Mouse (Mus musculus) forebrain, embryonic 13.5 days (tissue): Measurements from ENCODE around the gene Dkkl1. TPM values are rescaled to one million over a fixed set of nuclear protein-coding genes. Genes with fewer than 3 reads are reported as not detected.
"Not testable (repeated sequence)": the region's sequence is repeated elsewhere in the genome, so short reads cannot be mapped to it uniquely, and the experiment has no call there.

ENCODE experiments used
- ATAC-seq: fragments of 200-750 bp; cut with Nextera tagmentation; 2 replicates; pipeline ENCODE4 v1.8.0; 2017
- H3K27ac ChIP-seq: fragments of 300-500 bp; sonication (generic); 2 replicates; pipeline ENCODE4 v1.5.1; 2015; ENCODE audit warnings: inconsistent platforms, mild to moderate bottlenecking, moderate library complexity
- H3K27me3 ChIP-seq: fragments of 300-500 bp; sonication (generic); 2 replicates; pipeline ENCODE4 v1.6.1; 2015; ENCODE audit warnings: mild to moderate bottlenecking, inconsistent platforms
- H3K36me3 ChIP-seq: fragments of 300-500 bp; sonication (generic); 2 replicates; pipeline ENCODE4 v1.6.1; 2015; ENCODE audit warnings: mild to moderate bottlenecking, inconsistent platforms; ENCODE audit not compliant: poor library complexity, severe bottlenecking
- H3K4me1 ChIP-seq: fragments of 300-500 bp; sonication (generic); 2 replicates; pipeline ENCODE4 v1.6.1; 2015; ENCODE audit warnings: inconsistent platforms
- H3K4me2 ChIP-seq: fragments of 300-500 bp; sonication (generic); 2 replicates; pipeline ENCODE4 v1.6.1; 2015; ENCODE audit warnings: inconsistent platforms, mild to moderate bottlenecking, moderate library complexity
- H3K4me3 ChIP-seq: fragments of 300-500 bp; sonication (generic); 2 replicates; pipeline ENCODE4 v1.5.1; 2015; ENCODE audit warnings: mild to moderate bottlenecking, inconsistent platforms
- H3K9ac ChIP-seq: fragments of 300-500 bp; sonication (generic); 2 replicates; pipeline ENCODE4 v1.6.1; 2015; ENCODE audit warnings: mild to moderate bottlenecking, inconsistent platforms
- H3K9me3 ChIP-seq: fragments of 300-500 bp; sonication (generic); replicated peaks from 2 replicates; pipeline ENCODE4 v1.6.1; 2016; ENCODE audit warnings: inconsistent platforms
- WGBS: fragments of 180-500 bp; shearing (Covaris S2); methylation state at CpG from one replicate; pipeline ENCODE4 v1.1.7; 2015; 5-methylcytosine and 5-hydroxymethylcytosine counted together
- polyA plus RNA-seq: library from polyadenylated mRNA; unstranded; fragments of >200 nt; fragmentation: Nextera tagmentation; extraction: Ambion mirVana; gene quantifications from 2 replicates; pipeline ENCODE4 v1.2.1, GENCODE M21; 2015

The Dkkl1 gene
- polyA plus RNA-seq, 1 experiment from 2014 or later = 0.59 TPM

DNA sequence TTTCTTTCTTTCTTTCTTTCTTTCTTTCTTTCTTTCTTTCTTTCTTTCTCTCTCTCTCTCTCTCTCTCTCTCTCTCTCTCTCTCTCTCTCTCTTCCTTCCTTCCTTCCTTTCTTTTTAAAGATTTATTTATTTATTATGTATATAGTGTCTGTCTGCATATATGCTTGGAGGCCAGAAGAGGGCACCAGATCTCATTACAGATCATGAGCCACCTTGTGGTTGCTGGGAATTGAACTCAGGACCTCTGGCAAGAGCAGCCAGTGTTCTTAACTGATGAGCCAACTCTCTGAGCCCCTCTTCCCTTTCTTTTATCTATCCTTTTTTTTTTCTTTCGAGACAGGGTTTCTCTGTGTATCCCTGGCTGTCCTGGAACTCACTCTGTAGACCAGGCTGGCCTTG is 38.2 kb downstream of the Dkkl1 start:
- WGBS = 69% methylated on average over 1 of the region's 1 CpGs
- Histone ChIP-seq H3K27me3 (peaks cover 92% of the 10 kb centered on the region), H3K4me1 (peaks cover 15% of the 10 kb centered on the region)
- not testable (repeated sequence) for H3K27ac ChIP-seq, ATAC-seq, H3K4me3 ChIP-seq, H3K9ac ChIP-seq, H3K4me2 ChIP-seq, H3K9me3 ChIP-seq, H3K36me3 ChIP-seq

DNA sequence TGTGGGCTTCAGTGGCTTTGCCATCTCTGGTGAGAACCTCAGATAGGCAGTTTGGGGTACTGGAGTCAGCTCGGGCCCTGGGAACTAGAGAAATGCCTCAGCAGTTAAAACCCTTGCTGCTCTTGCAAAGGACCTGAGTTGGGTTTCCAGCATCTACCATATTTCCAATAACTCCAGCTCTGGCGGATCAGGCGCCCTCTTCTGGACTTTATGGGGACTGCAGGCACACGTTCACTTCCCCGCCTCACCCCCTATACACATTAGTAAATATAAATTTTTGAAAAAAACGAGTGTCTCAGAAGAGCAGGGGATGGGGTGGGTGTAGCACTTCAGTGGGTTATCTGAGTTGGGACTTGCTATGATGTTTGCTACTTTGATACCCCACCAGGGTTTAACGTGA is 39.0 kb downstream of the Dkkl1 start:
- no peak overlapping the region for H3K4me3 ChIP-seq
- no peak overlapping the region for H3K9ac ChIP-seq
- peaks cover 92% of the 10 kb centered on the region for H3K27me3 ChIP-seq
- H3K4me2 ChIP-seq = no peak overlapping the region
- no peaks in the 10 kb centered on the region; the same call in 1 of the 2 replicates for H3K9me3 ChIP-seq
- no peak overlapping the region for H3K27ac ChIP-seq
- peaks cover 23% of the 10 kb centered on the region for H3K4me1 ChIP-seq
- 55% methylated on average over 7 of the region's 7 CpGs for WGBS
- no peaks in the 10 kb centered on the region for H3K36me3 ChIP-seq
- ATAC-seq = no peak

DNA sequence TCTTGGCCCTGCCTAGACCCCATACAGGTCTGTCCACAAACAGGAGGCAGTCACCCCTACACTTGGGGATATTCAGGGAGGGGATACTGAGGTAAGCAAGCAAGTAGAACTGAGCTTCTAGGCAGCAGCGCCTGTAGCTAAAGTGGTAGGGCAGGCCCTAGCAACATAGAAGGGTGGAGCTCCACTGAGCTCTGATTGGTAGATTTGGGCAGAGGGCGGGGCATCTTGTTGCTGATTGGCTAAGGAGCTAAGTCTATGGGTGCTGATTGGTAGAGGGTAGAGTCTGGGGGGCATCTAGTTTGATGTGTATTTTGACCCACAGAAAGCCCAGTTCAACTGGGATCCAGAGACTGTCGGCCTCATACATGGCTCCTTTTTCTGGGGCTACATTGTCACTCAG is 42.5 kb downstream of the Dkkl1 start:
- no peak overlapping the region for H3K4me2 ChIP-seq
- no peak overlapping the region for H3K9ac ChIP-seq
- no peaks in the 10 kb centered on the region for H3K36me3 ChIP-seq
- no peaks in the 10 kb centered on the region; the same call in 1 of the 2 replicates for H3K9me3 ChIP-seq
- no peak for ATAC-seq
- H3K4me3 ChIP-seq = no peak overlapping the region
- peaks cover 92% of the 10 kb centered on the region for H3K27me3 ChIP-seq
- H3K4me1 ChIP-seq = peaks cover 22% of the 10 kb centered on the region
- no peak overlapping the region for H3K27ac ChIP-seq
- 95% methylated on average over 3 of the region's 3 CpGs for WGBS

DNA sequence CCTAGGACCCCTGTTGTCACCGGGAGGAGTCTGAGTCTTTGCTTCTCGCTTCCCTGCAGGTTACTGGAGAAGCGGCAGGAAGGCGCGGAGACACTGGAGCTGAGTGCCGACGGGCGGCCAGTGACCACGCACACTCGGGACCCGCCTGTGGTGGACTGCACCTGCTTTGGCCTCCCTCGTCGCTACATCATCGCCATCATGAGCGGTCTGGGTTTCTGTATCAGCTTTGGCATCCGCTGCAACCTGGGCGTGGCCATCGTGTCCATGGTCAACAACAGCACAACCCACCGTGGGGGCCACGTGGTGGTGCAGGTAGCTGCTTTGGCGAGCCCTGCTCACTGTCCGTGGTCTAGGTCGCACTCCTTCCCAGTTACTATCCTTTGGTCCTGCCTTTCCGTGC is 43.3 kb downstream of the Dkkl1 start:
- Histone ChIP-seq H3K27ac (no peak overlapping the region), H3K36me3 (no peaks in the 10 kb centered on the region), H3K9me3 (no peaks in the 10 kb centered on the region; the same call in 1 of the 2 replicates), H3K27me3 (peaks cover 93% of the 10 kb centered on the region), H3K9ac (peak overlapping the region; percentile 26; the same call in 1 of the 2 replicates), H3K4me2 (peak overlapping the region; percentile 38), H3K4me1 (peaks cover 26% of the 10 kb centered on the region), H3K4me3 (peak overlapping the region; percentile 16; the same call in 1 of the 2 replicates)
- ATAC-seq = no peak
- 3% methylated on average over 23 of the region's 24 CpGs for WGBS

DNA sequence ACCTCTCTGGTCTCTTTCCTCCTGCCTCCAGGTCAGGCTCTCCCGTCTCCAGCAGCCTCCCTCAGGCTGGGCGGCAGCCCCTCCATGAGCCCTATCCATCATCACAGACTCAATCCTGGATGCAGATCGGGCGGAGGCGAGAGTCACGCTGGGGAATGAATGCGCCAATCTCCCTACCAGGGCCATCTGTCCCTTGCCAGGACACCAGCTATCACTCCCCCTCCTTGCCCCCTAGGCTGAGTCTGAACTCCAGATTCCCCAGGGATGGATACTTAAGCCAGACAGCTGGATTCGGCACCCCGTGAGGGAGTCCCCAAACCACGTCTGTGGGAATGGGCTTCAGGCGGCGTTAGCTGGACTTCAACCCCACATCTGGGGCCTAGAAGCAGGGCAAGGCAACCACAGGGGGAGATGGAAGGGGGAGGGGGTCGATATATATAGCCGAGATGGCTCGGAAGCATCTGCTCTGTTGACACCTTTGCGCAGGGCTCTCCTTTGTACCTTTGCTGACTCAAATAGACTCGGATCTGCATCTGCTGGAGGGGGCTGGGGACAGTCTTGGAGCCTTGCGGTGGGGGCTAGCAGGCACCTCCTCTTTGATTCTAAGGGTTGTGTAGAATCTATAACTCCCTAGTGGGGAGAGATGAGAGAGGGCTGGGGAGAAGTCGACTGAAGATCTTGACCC is 44.0 kb downstream of the Dkkl1 start:
- WGBS = 2% methylated on average over 19 of the region's 19 CpGs
- H3K27ac ChIP-seq = peak overlapping the region; percentile 37
- peak overlapping the region; percentile 51 for H3K9ac ChIP-seq
- H3K9me3 ChIP-seq = no peaks in the 10 kb centered on the region; the same call in 1 of the 2 replicates
- peak overlapping the region; percentile 38 for H3K4me2 ChIP-seq
- peaks cover 96% of the 10 kb centered on the region for H3K27me3 ChIP-seq
- H3K4me1 ChIP-seq = peaks cover 29% of the 10 kb centered on the region
- H3K36me3 ChIP-seq = no peaks in the 10 kb centered on the region
- H3K4me3 ChIP-seq = peak overlapping the region; percentile 16
- no peak for ATAC-seq

DNA sequence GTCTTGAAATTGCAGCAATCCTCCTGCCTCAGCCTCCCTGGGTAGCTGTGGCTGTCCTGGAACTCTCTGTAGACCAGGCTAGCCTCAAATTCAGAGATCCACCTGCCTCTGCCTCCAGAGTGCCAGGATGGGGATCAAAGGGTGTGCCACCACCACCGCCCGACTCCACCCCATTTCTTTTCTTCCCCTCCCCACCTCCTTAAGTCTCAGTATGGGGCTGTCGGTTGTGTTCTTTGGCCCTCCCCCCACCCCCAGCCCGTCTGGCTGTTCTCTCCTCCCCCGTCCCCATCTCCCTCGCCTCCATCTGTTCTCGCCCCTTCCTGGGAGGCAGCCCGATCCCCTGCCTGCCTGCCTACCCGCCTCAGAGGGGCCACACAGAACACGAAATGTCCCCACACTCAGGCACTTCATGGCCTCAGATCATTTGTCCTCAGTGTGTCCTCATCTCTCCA is 45.0 kb downstream of the Dkkl1 start:
- no peaks in the 10 kb centered on the region; the same call in 1 of the 2 replicates for H3K9me3 ChIP-seq
- 15% methylated on average over 10 of the region's 10 CpGs for WGBS
- no peaks in the 10 kb centered on the region for H3K36me3 ChIP-seq
- peaks cover 94% of the 10 kb centered on the region for H3K27me3 ChIP-seq
- no peak for ATAC-seq
- peaks cover 36% of the 10 kb centered on the region for H3K4me1 ChIP-seq
- no peak overlapping the region for H3K9ac ChIP-seq
- H3K4me2 ChIP-seq = peak overlapping the region; percentile 38
- H3K27ac ChIP-seq = peak overlapping the region; percentile 37
- H3K4me3 ChIP-seq = peak overlapping the region; percentile 16

DNA sequence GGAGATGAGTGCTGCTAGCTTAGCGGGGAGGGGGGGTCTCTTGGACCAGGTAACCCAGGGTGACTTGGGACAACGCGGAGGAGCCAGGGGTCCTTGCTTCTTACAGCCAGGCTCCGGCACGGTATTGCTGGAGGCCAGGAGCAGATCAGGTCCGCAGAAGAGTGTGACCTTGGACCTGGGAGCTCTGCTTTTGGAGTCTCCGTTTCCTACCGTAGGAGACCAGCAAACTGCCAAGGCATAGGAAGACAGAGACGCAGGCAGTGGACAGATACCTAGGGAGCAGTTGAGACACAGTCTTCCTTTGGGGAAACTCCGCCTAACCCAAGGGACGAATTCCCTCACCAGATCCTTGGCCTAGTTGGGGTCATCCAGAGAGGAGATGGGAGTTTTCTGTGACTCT is 46.2 kb downstream of the Dkkl1 start:
- H3K9me3 ChIP-seq = no peaks in the 10 kb centered on the region; the same call in 1 of the 2 replicates
- H3K36me3 ChIP-seq = no peaks in the 10 kb centered on the region
- H3K9ac ChIP-seq = no peak overlapping the region
- no peak for ATAC-seq
- 42% methylated on average over 11 of the region's 11 CpGs for WGBS
- H3K27ac ChIP-seq = no peak overlapping the region
- peak overlapping the region; percentile 65 for H3K4me2 ChIP-seq
- H3K27me3 ChIP-seq = peaks cover 84% of the 10 kb centered on the region
- peaks cover 36% of the 10 kb centered on the region for H3K4me1 ChIP-seq
- peak overlapping the region; percentile 50 for H3K4me3 ChIP-seq

DNA sequence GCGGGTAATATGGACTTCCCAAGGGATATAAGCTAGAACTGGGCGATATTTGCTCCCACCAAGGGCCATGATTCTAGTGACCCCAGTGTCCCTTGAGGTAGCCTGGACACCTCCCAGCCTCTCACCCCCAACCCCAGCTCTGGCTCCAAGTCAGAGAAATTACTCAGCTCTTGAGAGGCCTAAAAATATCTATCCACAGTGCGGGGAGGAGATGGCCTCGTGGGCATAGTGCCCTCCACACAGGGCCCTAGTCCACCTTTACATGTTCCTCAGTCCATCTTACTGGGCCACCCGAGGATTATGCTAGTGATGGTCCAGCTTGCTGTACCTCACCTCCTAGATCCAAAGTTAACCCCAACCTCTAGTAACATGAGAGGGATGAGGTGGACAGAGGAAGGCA is 47.1 kb downstream of the Dkkl1 start:
- 63% methylated on average over 5 of the region's 5 CpGs for WGBS
- Histone ChIP-seq H3K9me3 (no peaks in the 10 kb centered on the region; the same call in 1 of the 2 replicates), H3K4me3 (peak overlapping the region; percentile 50), H3K27me3 (peaks cover 76% of the 10 kb centered on the region), H3K9ac (peak overlapping the region; percentile 68; the same call in 1 of the 2 replicates), H3K36me3 (peaks cover 5% of the 10 kb centered on the region; the same call in 1 of the 2 replicates), H3K4me1 (peaks cover 36% of the 10 kb centered on the region), H3K27ac (no peak overlapping the region), H3K4me2 (peak overlapping the region; percentile 65)
- no peak for ATAC-seq

DNA sequence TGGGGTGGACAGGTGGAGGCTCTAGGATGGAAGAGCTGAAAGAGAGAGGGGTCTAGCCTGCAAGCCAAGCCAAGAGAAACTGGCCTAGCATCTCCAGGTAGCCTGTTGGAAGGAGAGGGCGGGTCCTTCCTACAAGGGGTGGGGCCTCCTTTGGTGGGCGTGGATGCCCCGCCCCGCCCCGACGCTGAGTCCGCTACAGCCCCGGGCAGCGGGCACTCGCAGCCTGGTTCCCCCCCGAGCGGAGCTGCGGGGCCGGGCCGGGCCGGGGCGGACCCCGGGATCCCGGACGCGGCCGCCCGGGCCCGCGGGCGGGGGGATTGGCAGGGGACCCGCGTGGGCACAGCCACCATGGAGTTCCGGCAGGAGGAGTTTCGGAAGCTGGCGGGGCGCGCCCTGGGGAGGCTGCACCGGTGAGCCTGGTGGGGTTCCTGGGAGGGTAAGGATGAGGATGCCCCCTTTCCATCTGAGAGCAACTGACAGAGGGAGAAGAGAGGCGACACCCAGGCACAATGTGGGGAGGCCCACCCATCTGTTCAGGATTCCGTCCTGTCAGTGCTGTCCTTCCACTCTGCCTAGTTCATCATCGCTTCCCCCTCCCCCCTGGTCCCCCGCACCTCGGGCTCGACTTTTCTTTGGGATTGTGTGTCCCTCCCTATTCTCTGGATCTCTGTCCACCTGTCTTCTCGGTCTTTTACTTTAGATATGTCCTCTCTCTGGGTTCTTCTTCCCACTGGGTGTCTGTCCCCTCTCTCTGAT is 48.0 kb downstream of the Dkkl1 start, which contains the start of gene Slc17a7:
Slc17a7 (plus strand) TSS at position 215 of the 756 bp plus-strand sequence.
- H3K9me3 ChIP-seq = no peaks in the 10 kb centered on the region
- H3K36me3 ChIP-seq = peaks cover 13% of the 10 kb centered on the region
- ATAC-seq = no peak
- H3K27me3 ChIP-seq = peaks cover 67% of the 10 kb centered on the region
- H3K4me2 ChIP-seq = peak within 1 kb of the TSS; percentile 65
- peaks cover 35% of the 10 kb centered on the region for H3K4me1 ChIP-seq
- H3K4me3 ChIP-seq = peak within 1 kb of the TSS; percentile 50
- WGBS = 1% methylated on average over 39 of the region's 41 CpGs
- peak within 1 kb of the TSS; percentile 25; the same call in 1 of the 2 replicates for H3K27ac ChIP-seq
- peak within 1 kb of the TSS; percentile 68 for H3K9ac ChIP-seq

DNA sequence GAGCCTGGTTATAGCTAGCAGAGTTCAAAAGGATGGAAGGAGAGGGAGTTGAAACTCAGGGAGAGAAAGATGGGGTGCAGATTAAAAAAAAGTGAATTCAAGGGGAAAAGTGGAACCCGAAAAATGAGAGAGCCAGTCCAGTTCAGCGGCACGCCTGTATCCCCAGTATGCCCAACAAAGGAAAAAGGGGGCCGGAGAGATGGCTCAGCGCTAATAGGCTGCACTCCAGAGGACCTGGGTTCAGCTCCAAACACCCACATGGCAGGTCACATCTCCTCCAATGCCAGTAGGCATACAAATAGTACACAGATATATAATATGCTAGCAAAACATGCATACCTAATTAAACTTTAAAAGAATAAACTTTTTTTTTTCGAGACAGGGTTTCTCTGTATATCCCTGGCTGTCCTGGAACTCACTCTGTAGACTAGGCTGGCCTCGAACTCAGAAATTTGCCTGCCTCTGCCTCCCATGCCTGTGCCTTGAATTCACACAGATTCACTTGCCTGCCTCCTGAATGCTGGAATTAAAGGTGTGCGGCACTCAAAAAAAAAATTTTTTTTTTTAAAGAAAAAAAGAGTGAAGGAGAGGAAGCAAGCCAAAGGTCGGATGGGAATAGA is 48.8 kb downstream of the Dkkl1 start:
- Histone ChIP-seq H3K36me3 (peaks cover 21% of the 10 kb centered on the region), H3K27me3 (peaks cover 59% of the 10 kb centered on the region), H3K9me3 (no peaks in the 10 kb centered on the region), H3K27ac (no peak overlapping the region), H3K4me2 (peak overlapping the region; percentile 65; the same call in 1 of the 2 replicates), H3K4me3 (peak overlapping the region; percentile 50; the same call in 1 of the 2 replicates), H3K9ac (no peak overlapping the region), H3K4me1 (peaks cover 27% of the 10 kb centered on the region)
- WGBS = 75% methylated on average over 9 of the region's 9 CpGs
- no peak for ATAC-seq

DNA sequence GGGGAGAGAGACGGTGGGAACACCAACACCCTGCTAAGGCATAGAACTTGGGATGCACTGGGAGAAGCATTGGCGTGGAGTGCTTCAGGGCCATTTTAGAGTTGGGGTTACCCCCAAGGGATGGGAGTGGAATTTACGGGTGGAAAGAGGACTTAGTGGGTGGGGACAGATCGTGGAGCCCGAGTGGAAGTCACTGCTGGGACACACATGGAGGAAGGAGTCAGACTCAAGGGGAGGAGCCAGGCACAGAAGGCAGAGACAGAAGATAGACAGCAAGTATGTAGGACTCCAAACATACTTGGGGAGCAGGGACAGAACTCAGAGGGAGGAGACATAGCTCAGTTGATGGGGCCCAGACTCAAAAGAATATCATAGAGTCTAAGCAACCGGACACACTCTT is 49.4 kb downstream of the Dkkl1 start:
- H3K9me3 ChIP-seq = no peaks in the 10 kb centered on the region
- H3K27me3 ChIP-seq = peaks cover 53% of the 10 kb centered on the region
- ATAC-seq = peak; percentile 13; the same call in 1 of the 2 replicates
- 29% methylated on average over 6 of the region's 6 CpGs for whole genome bisulfite sequencing
- H3K4me2 ChIP-seq = peak overlapping the region; percentile 64
- peak overlapping the region; percentile 34 for H3K9ac ChIP-seq
- peaks cover 22% of the 10 kb centered on the region for H3K4me1 ChIP-seq
- peaks cover 27% of the 10 kb centered on the region for H3K36me3 ChIP-seq
- peak overlapping the region; percentile 35 for H3K4me3 ChIP-seq
- peak overlapping the region; percentile 14; the same call in 1 of the 2 replicates for H3K27ac ChIP-seq
